Mouse (Mus musculus): ENCODE results near the gene Foxc2.

- TF ChIP-seq HCFC1 (IDR thresholded peaks at IDR 0.05; ENCODE audit: borderline replicate concordance, insufficient read depth, low read length): no peak
- no peak for TF ChIP-seq MAFK (IDR thresholded peaks at IDR 0.05; ENCODE audit: insufficient read depth, low read depth, low read length)
These were observed 34.6 kb upstream of the Foxc2 start for GRCm38 (mm10) chr8:121081398-121081797.

Measured in ES-E14 (cell line).